Mouse (Mus musculus) adrenal gland, adult 18-20 months (tissue): ENCODE data around the gene Hoxb8. TPM values are rescaled to one million over a fixed set of nuclear protein-coding genes. Genes with fewer than 3 reads are reported as not detected.

ENCODE experiments used
- DNase-seq, 2 experiments: peaks; one replicate each; pipeline ENCODE4 v3.0.0; 2021 to 2022; ENCODE audit warnings: low spot score in 2 of 2
- total RNA-seq, 2 experiments: library from RNA; stranded (reverse); gene quantifications; 1 replicate in 1 of 2; 2 replicates in 1 of 2; pipeline ENCODE4 v1.2.3; 2021

The Hoxb8 gene
- total RNA-seq, 2 experiments from 2014 or later = 54.8 to 119 TPM

- no peak for DNase-seq
These were observed 14.4 kb upstream of the Hoxb8 start for GRCm38 (mm10) chr11:96267021-96267920.

GRCm38 (mm10) chr11:96268031-96268745 lies 13.5 kb upstream of the Hoxb8 start:
- peak; percentile 9 to 20 for DNase-seq

- DNase-seq = peak; percentile 72 to 81
These were observed 11.8 kb upstream of the Hoxb8 start for GRCm38 (mm10) chr11:96269869-96270268.

- DNase-seq = peak; percentile 74 to 85
These were observed 10.6 kb upstream of the Hoxb8 start, which contains the start of gene Hoxb9 for GRCm38 (mm10) chr11:96270996-96271540. TSS of gene Hoxb9 (plus strand) at chr11:96271457.

- DNase-seq = peak; percentile 63 to 76
These were observed 10.1 kb upstream of the Hoxb8 start for GRCm38 (mm10) chr11:96271541-96272011.

GRCm38 (mm10) chr11:96272024-96272921 lies 9.4 kb upstream of the Hoxb8 start:
- DNase-seq = peak in 1 of 2 experiments; percentile 54

GRCm38 (mm10) chr11:96274428-96274827 lies 7.3 kb upstream of the Hoxb8 start:
- no peak for DNase-seq

GRCm38 (mm10) chr11:96275896-96276295 lies 5.8 kb upstream of the Hoxb8 start:
- DNase-seq = peak in 1 of 2 experiments; percentile 64

- peak in 1 of 2 experiments; percentile 67 for DNase-seq
These were observed 4.3 kb upstream of the Hoxb8 start for GRCm38 (mm10) chr11:96277151-96278044.

GRCm38 (mm10) chr11:96278324-96278723 lies 3.4 kb upstream of the Hoxb8 start:
- no peak for DNase-seq

- DNase-seq = peak; percentile 90 to 93
These were observed 2.9 kb upstream of the Hoxb8 start for GRCm38 (mm10) chr11:96278773-96279172.

GRCm38 (mm10) chr11:96279421-96280233 lies 2.1 kb upstream of the Hoxb8 start:
- peak; percentile 46 to 56 for DNase-seq

GRCm38 (mm10) chr11:96280399-96281378 lies 1.0 kb upstream of the Hoxb8 start:
- peak in 1 of 2 experiments; percentile 32 for DNase-seq

- no peak for DNase-seq
These were observed 309 bp upstream of the Hoxb8 start for GRCm38 (mm10) chr11:96281396-96281795.

- peak in 1 of 2 experiments; percentile 42 for DNase-seq
These were observed 1.2 kb downstream of the Hoxb8 start for GRCm38 (mm10) chr11:96282795-96283430.

- DNase-seq = peak in 1 of 2 experiments; percentile 63
These were observed 2.5 kb downstream of the Hoxb8 start for GRCm38 (mm10) chr11:96284041-96284749.
